Mouse (Mus musculus) erythroid progenitor cell, adult 5-6 weeks (primary cell): Measurements from ENCODE around the gene Tmem231. TPM values are rescaled to one million over a fixed set of nuclear protein-coding genes. Genes with fewer than 3 reads are reported as not detected.
A peak's percentile ranks its signal among the peaks of the same experiment; 100 is the strongest.
"Not testable (repeated sequence)": the region's sequence is repeated elsewhere in the genome, so short reads cannot be mapped to it uniquely, and the experiment has no call there.

Experiments
- ATAC-seq: replicated peaks from 2 replicates; pipeline ENCODE4 v1.8.0; 2016; ENCODE audit warnings: moderate number of reproducible peaks, mild to moderate bottlenecking, moderate TSS enrichment, inconsistent platforms; ENCODE audit not compliant: poor library complexity, low FRiP score, severe bottlenecking
- total RNA-seq, 2 experiments: library from RNA; stranded (forward) in 1 of 2; stranded (reverse) in 1 of 2; fragments of 150-400 nt in 1 of 2; fragments of 186-747, 209-891 nt in 1 of 2; gene quantifications; 2 replicates each; pipeline versions ENCODE4 v1.2.3 to v1.2.4; 2015 to 2017; ENCODE audit warnings: low replicate concordance in 2 of 2

Tmem231 gene
- total RNA-seq, 2 experiments from 2014 or later = 8.0 to 19.3 TPM

GRCm38 (mm10) chr8:111951317-111951716, 17.6 kb upstream of the Tmem231 start:
- no peak for ATAC-seq

GRCm38 (mm10) chr8:111950846-111951245, 17.2 kb upstream of the Tmem231 start:
- ATAC-seq = no peak

GRCm38 (mm10) chr8:111947954-111948353, 14.3 kb upstream of the Tmem231 start:
- ATAC-seq = no peak

- no peak for ATAC-seq
These were observed 13.5 kb upstream of the Tmem231 start for GRCm38 (mm10) chr8:111947144-111947543.

GRCm38 (mm10) chr8:111943544-111943943, 9.9 kb upstream of the Tmem231 start:
- ATAC-seq = no peak

- ATAC-seq = peak; percentile 35
These were observed 7.4 kb upstream of the Tmem231 start for GRCm38 (mm10) chr8:111941101-111941454.

- ATAC-seq = peak; percentile 92
These were observed 6.8 kb upstream of the Tmem231 start, which contains the start of gene Gabarapl2 for GRCm38 (mm10) chr8:111940171-111941100. TSS of gene Gabarapl2 (plus strand) at chr8:111940703.

GRCm38 (mm10) chr8:111939516-111940142, 5.9 kb upstream of the Tmem231 start:
- ATAC-seq = peak; percentile 93

GRCm38 (mm10) chr8:111938076-111938985, 4.7 kb upstream of the Tmem231 start:
- ATAC-seq = not testable (repeated sequence)

GRCm38 (mm10) chr8:111937184-111937583, 3.5 kb upstream of the Tmem231 start:
- no peak for ATAC-seq

- ATAC-seq = no peak
These were observed 520 bp upstream of the Tmem231 start for GRCm38 (mm10) chr8:111934201-111934600.

GRCm38 (mm10) chr8:111932580-111933336, 923 bp downstream of the Tmem231 start:
- peak; percentile 81 for ATAC-seq

GRCm38 (mm10) chr8:111931721-111932120, 2.0 kb downstream of the Tmem231 start:
- no peak for ATAC-seq

- peak; percentile 83 for ATAC-seq
These were observed 3.9 kb downstream of the Tmem231 start for GRCm38 (mm10) chr8:111929648-111930344.

GRCm38 (mm10) chr8:111924976-111925375, 8.7 kb downstream of the Tmem231 start:
- ATAC-seq = no peak

GRCm38 (mm10) chr8:111923383-111923804, 10.3 kb downstream of the Tmem231 start:
- ATAC-seq = peak; percentile 69

- ATAC-seq = no peak
These were observed 12.7 kb downstream of the Tmem231 start for GRCm38 (mm10) chr8:111920971-111921370.

GRCm38 (mm10) chr8:111919663-111920062, 14.0 kb downstream of the Tmem231 start:
- ATAC-seq = no peak
